Mouse (Mus musculus) ES-E14 (cell line): ENCODE measurements around the gene E2f2.

Experiments used
- CHD2 ChIP-seq: IDR thresholded peaks from 2 replicates; pipeline ENCODE4 v1.6.1; 2014; ENCODE audit warnings: mild to moderate bottlenecking, low read depth, low read length, inconsistent platforms
- HCFC1 ChIP-seq: IDR thresholded peaks from 2 replicates; pipeline ENCODE4 v1.6.1; 2012; ENCODE audit warnings: low read length, inconsistent platforms, borderline replicate concordance; ENCODE audit not compliant: insufficient read depth
- MAFK ChIP-seq: IDR thresholded peaks from 2 replicates; pipeline ENCODE4 v1.6.1; 2014; ENCODE audit warnings: mild to moderate bottlenecking, low read depth, low read length, inconsistent platforms; ENCODE audit not compliant: insufficient read depth
- ZC3H11A ChIP-seq: IDR thresholded peaks from 2 replicates; pipeline ENCODE4 v1.6.1; 2012; ENCODE audit warnings: low read depth, mild to moderate bottlenecking, inconsistent platforms, low read length, borderline replicate concordance

GRCm38 (mm10) chr4:136217063-136217462 is 44.9 kb downstream of the E2f2 start:
- TF ChIP-seq CHD2, result no peak
- no peak for TF ChIP-seq HCFC1
- no peak for TF ChIP-seq ZC3H11A
- TF ChIP-seq MAFK, result no peak
